Mouse (Mus musculus) bone marrow macrophage, adult 2 months (primary cell): ENCODE data around the gene Ggt5. TPM values are rescaled to one million over a fixed set of nuclear protein-coding genes. Genes with fewer than 3 reads are reported as not detected.

Source experiments
- H3K27ac ChIP-seq: 2 replicates; pipeline ENCODE4 v1.5.1; 2012; ENCODE audit warnings: low read depth, low read length; ENCODE audit not compliant: insufficient read depth
- H3K4me1 ChIP-seq: 2 replicates; pipeline ENCODE4 v1.6.1; 2012; ENCODE audit warnings: low read length; ENCODE audit not compliant: control insufficient read depth, insufficient read depth
- H3K4me3 ChIP-seq: 2 replicates; pipeline ENCODE4 v1.5.1; 2012; ENCODE audit warnings: mild to moderate bottlenecking, low read length, moderate library complexity; ENCODE audit not compliant: insufficient read depth
- CTCF ChIP-seq: IDR thresholded peaks from 2 replicates; pipeline ENCODE4 v1.5.1; 2012; ENCODE audit warnings: low read depth, mild to moderate bottlenecking, low read length, moderate library complexity
- POLR2A ChIP-seq: IDR thresholded peaks from 2 replicates; pipeline ENCODE4 v1.6.1; 2012; ENCODE audit warnings: mild to moderate bottlenecking, low read depth, low read length, borderline replicate concordance
- polyA plus RNA-seq: library from polyadenylated mRNA; stranded (reverse); fragments of >200 nt; gene quantifications from 2 replicates; pipeline ENCODE4 v1.2.4, GENCODE M21; 2012; ENCODE audit not compliant: missing spikeins, insufficient read depth, insufficient read length

The Ggt5 gene
- polyA plus RNA-seq, 1 experiment, result 11.6 TPM

DNA sequence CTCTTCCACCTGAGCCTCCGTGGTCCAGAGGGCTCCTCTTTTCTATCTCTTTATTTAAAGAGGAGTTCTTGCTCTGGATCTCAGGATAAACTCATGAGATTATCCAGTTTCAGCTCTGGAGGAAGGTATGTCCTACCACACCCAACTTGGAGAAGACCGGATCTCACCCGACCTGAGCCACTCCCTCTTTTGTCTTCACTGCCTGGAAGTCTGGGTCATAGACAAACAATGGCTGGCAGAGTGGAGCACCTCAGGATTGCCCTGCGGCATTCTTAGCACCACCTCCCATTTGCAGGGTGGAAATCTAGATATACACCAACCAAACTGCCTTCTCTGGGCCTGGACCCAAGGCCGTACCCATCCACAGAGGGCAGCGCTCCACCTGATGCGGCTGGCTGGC, 59.9 kb downstream of the Ggt5 start:
- H3K27ac ChIP-seq, result no peak overlapping the region
- no peaks in the 10 kb centered on the region for H3K4me1 ChIP-seq
- TF ChIP-seq CTCF, result no peak
- no peak for TF ChIP-seq POLR2A
- H3K4me3 ChIP-seq, result no peak overlapping the region

DNA sequence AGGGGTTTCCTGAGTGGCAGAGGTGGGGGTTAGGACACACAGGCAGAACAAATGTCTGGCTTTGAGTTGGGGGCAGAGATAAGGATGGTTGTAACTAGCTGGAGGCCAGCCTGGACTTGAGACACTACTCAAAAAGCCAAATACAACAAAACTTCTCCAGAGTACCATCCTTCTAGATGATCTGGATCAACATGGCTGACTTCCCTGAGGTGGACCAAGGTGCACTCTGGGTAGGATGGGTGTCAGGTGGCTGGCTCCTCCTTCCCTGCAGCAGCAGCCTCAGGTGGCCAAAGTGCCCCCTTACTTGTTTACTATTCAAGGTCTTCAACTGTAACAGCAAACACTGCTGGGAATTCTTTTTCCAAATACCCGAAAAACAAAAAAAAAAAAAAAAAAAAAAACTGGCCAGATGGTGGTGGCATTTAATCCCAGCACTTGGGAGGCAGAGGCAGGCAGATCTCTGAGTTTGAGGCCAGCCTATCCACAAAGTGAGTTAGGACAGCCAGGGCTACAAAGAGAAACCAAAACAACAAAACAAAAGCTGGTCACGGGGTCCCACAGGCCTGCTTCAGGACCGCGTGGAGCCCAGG, 60.4 kb downstream of the Ggt5 start:
- no peak for TF ChIP-seq CTCF
- no peak for TF ChIP-seq POLR2A
- Histone ChIP-seq H3K27ac (no peak overlapping the region), H3K4me1 (no peaks in the 10 kb centered on the region), H3K4me3 (no peak overlapping the region)

DNA sequence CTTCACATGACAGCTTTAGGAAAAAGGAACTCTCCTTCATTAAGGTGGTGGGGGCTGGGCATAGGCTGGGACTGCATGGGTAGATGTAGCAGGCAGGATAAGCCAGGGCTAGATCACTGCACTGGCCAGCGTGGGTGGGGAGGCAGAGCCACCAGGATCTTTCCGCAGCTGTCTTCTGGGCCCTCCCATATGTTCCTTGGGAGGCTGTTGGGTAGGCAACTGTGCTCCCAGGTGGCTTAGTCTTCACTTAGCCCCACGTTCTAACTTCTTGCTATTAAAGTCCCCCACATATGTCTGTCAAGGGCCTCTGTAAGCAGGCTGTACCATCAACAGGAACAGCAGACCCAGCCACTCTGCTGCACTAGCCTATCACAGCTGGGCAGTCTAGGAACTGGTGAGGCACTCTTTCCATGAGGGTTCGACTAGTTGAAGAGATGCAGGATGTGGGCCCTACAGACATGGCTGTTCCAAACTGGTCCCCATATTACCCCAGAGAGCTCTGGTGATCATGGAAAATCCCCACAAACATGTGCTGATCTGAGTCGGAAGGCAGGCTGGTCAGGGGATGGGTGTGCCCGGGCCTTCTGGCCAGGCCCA, 61.3 kb downstream of the Ggt5 start:
- TF ChIP-seq CTCF, result no peak
- TF ChIP-seq POLR2A, result no peak
- Histone ChIP-seq H3K27ac (no peak overlapping the region), H3K4me1 (no peaks in the 10 kb centered on the region), H3K4me3 (no peak overlapping the region)

DNA sequence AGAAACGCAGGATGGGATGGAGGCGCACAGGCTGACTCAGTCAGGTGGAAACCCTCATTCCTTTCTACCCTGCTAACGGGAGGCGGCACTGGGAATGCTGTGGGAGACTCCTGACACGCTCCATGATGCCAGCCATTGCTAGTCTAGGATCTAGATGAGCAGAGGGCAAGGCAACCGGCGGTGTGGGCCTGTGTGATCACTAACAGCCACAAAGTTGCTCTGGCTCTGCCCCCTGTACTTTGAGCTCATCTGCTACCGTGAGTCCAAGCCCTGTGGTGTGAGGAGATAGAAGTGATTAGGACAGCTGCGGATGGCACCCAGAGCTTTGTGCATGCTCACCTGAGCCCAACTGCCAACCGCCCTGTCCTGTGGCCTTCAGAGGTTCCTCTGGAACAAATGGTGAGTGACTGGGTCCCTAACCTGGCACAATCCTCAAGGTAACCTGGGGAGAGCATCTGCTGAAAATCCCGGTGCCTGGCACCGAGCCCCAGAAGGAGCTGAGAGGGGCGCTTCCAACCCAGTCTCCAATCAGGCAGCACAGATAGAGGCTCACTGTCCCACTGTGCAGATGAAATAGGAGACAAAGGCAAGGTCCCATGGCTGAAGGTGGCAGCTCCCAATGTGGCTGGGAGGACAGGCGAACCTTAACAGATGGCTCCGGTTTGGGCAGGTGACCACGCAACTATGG, 62.4 kb downstream of the Ggt5 start:
- Histone ChIP-seq H3K4me1 (no peaks in the 10 kb centered on the region), H3K4me3 (no peak overlapping the region), H3K27ac (no peak overlapping the region)
- no peak for TF ChIP-seq POLR2A
- no peak for TF ChIP-seq CTCF

DNA sequence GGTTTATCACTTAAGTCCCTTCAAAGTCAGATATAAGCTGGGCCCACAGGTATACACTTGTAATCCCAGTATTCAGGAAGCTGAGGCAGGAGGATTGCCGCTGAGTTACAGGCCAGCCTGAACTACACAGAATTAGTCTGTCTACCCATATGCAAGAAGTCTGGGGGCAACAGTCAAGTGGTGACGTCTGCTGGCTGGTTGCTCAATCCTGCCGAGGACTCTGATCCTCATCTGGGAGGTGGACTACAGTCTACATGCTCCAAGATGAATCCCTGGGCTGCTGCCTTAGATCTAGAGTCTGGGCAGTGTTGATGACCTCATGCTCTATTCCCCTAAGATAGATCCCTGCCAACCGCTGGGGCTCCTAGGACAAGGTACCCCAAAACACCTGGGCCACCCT, 64.9 kb downstream of the Ggt5 start:
- Histone ChIP-seq H3K4me1 (no peaks in the 10 kb centered on the region), H3K27ac (no peak overlapping the region), H3K4me3 (no peak overlapping the region)
- TF ChIP-seq POLR2A, result no peak
- no peak for TF ChIP-seq CTCF

DNA sequence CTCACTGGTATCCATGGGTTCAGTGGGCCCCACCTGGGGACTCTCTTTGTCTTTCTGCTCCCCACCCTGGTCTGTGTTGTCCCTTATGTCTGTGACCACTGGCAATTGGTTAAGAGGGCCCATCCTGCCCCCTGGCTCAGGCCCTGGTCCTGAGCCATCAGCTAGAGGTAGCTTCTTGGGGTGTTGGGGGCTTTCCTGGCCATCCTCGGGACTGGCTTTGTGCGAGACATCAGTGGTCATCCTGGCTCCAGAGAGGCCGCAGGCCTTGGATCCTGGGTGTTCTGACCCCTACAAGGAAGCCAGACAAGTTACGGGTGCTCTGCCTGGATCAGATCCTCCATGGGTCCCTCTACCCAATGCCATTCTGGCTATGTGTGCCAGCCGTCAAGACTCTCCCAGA, 68.0 kb downstream of the Ggt5 start:
- no peaks in the 10 kb centered on the region for H3K4me1 ChIP-seq
- H3K27ac ChIP-seq, result no peak overlapping the region
- H3K4me3 ChIP-seq, result no peak overlapping the region
- no peak for TF ChIP-seq POLR2A
- no peak for TF ChIP-seq CTCF

DNA sequence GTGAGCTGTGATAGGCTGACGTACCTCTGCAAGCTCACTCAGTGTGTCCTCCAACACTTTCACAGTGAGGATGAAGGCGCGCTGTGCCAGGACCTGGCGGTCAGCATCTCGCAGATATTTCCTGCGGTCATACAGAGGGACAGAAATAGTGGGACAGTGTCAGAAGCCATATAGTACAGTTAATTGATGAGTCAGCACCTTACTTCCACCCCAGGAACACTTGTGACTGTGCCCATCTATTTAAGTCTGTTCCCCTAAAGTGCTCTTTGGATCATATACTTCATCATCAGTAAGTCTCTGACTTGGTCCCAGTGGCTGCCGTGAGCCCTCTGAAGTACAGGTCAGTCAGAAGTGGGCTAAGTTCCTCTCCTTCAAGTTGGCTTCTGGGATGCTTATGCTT, 68.6 kb downstream of the Ggt5 start:
- no peaks in the 10 kb centered on the region for H3K4me1 ChIP-seq
- H3K27ac ChIP-seq, result no peak overlapping the region
- no peak overlapping the region for H3K4me3 ChIP-seq
- TF ChIP-seq CTCF (no peak), POLR2A (no peak)

DNA sequence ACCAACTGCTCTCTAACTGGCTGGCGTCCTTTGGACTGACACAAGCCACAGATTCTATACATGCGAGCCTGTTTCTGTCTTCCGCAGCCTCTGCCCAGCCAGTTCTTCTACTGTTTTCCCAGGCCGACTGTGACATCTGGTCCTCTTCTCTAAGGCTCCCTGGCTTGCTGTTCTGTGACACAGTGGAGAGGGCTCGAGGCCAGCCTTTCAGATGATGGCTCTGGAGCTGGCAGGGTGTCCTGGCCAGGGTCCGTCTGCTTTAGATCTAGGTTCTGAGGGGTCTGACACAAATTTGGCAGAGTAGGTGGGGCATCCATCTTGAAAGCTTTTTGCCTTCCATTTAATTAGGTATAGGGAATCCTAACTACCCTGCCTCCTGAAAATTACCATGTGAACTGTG, 72.2 kb downstream of the Ggt5 start:
- H3K4me3 ChIP-seq, result no peak overlapping the region
- TF ChIP-seq POLR2A (no peak), CTCF (no peak)
- H3K4me1 ChIP-seq, result peaks cover 4% of the 10 kb centered on the region
- H3K27ac ChIP-seq, result no peak overlapping the region

DNA sequence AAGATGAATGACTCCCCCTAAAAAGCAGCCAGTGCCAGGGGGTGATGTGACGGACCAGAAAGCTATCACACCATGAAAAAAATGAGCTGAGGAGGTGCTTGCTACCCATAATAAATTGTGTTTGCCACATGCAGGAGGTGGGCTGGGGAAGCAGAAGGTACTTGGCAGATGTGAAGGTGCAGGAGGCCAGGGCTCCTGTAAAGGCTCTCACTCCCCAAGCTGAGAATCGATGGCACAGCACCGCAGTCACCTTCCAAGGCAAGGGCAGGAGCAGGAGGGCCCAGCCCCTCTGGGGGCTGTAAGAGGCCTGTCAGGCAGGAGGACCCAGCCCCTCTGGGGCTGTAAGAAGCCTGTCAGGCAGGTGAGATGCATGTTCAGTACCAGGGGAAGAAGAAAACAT, 72.7 kb downstream of the Ggt5 start:
- TF ChIP-seq POLR2A, result no peak
- no peak for TF ChIP-seq CTCF
- no peak overlapping the region for H3K27ac ChIP-seq
- no peak overlapping the region for H3K4me3 ChIP-seq
- H3K4me1 ChIP-seq, result peaks cover 8% of the 10 kb centered on the region

DNA sequence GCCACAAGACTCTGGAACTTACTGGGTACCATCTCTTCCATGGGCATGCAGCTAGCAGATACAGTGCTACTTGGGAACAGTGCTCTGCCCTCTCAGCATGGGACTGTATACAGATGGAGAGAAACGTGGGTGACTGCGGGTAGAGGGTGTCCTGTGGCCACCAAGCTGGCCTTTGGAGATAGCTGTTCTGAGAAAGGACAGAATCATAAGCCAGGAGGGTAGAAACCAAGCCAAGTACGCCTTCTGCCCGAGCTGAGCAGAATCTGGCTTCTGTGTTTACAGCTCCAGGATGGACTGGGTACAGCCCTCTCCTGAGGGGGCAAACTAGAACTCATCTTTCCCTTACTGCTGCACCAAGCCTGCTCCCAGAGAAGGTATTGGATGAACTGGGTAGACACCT, 73.4 kb downstream of the Ggt5 start:
- TF ChIP-seq CTCF (no peak), POLR2A (no peak)
- no peak overlapping the region for H3K4me3 ChIP-seq
- no peak overlapping the region for H3K27ac ChIP-seq
- H3K4me1 ChIP-seq, result peaks cover 8% of the 10 kb centered on the region
